Mouse (Mus musculus): ENCODE measurements at regions not wholly inside any gene's neighbourhood (a gene's known extent, or its start where the extent isn't known, plus 50 kb on each side); places are given as distances from the start of the nearest gene placed in this dataset.

- 89% methylated on average over 2 of the region's 2 CpGs for WGBS
- H3K4me3 ChIP-seq, result no peak overlapping the region
- no peaks in the 10 kb centered on the region for H3K27me3 ChIP-seq (ENCODE audit: insufficient read depth, poor library complexity, severe bottlenecking)
- H3K4me1 ChIP-seq, result no peaks in the 10 kb centered on the region
- H3K36me3 ChIP-seq, result no peaks in the 10 kb centered on the region
- H3K27ac ChIP-seq, result no peak overlapping the region
- H3K9me3 ChIP-seq, result no peaks in the 10 kb centered on the region
- no peak for DNase-seq (ENCODE audit: low spot score)
Observed at GRCm38 (mm10) chr1:83869046-83869445, 461.0 kb upstream of the Sphkap start.

- H3K27me3 ChIP-seq (ENCODE audit: insufficient read depth, poor library complexity, severe bottlenecking), result no peaks in the 10 kb centered on the region
- H3K4me1 ChIP-seq, result no peaks in the 10 kb centered on the region
- 66% methylated on average over 1 of the region's 1 CpGs for WGBS
- no peaks in the 10 kb centered on the region for H3K9me3 ChIP-seq
- no peaks in the 10 kb centered on the region for H3K36me3 ChIP-seq
- no peak for DNase-seq (ENCODE audit: low spot score)
- no peak overlapping the region for H3K4me3 ChIP-seq
- no peak overlapping the region for H3K27ac ChIP-seq
Observed at GRCm38 (mm10) chr1:83862541-83862940, 454.5 kb upstream of the Sphkap start.

GRCm38 (mm10) chr1:83862128-83862527 lies 454.1 kb upstream of the Sphkap start:
- 56% methylated on average over 3 of the region's 3 CpGs for WGBS
- no peaks in the 10 kb centered on the region for H3K9me3 ChIP-seq

GRCm38 (mm10) chr1:83859732-83860424 lies 451.9 kb upstream of the Sphkap start:
- no peaks in the 10 kb centered on the region for H3K9me3 ChIP-seq
- H3K4me3 ChIP-seq, result no peak overlapping the region
- WGBS, result 78% methylated on average over 3 of the region's 3 CpGs
- H3K36me3 ChIP-seq, result no peaks in the 10 kb centered on the region
- H3K27me3 ChIP-seq (ENCODE audit: insufficient read depth, poor library complexity, severe bottlenecking), result no peaks in the 10 kb centered on the region
- H3K4me1 ChIP-seq, result no peaks in the 10 kb centered on the region
- no peak overlapping the region for H3K27ac ChIP-seq
- no peak for DNase-seq (ENCODE audit: low spot score)

More at GRCm38 (mm10) chr1:83862128-83862527, 454.1 kb upstream of the Sphkap start:
- no peaks in the 10 kb centered on the region for H3K27me3 ChIP-seq (ENCODE audit: insufficient read depth, poor library complexity, severe bottlenecking)
- DNase-seq (ENCODE audit: low spot score), result no peak
- H3K27ac ChIP-seq, result no peak overlapping the region
- no peak overlapping the region for H3K4me3 ChIP-seq
- no peaks in the 10 kb centered on the region for H3K4me1 ChIP-seq
- H3K36me3 ChIP-seq, result no peaks in the 10 kb centered on the region

- no peak overlapping the region for H3K4me3 ChIP-seq
- no peak for DNase-seq (ENCODE audit: low spot score)
- WGBS, result 89% methylated on average over 5 of the region's 5 CpGs
Observed at GRCm38 (mm10) chr1:83853996-83854395, 446.0 kb upstream of the Sphkap start.

GRCm38 (mm10) chr1:83851081-83851480 lies 443.1 kb upstream of the Sphkap start:
- no peaks in the 10 kb centered on the region for H3K4me1 ChIP-seq
- DNase-seq (ENCODE audit: low spot score), result no peak

More at GRCm38 (mm10) chr1:83853996-83854395, 446.0 kb upstream of the Sphkap start:
- Histone ChIP-seq H3K9me3 (no peaks in the 10 kb centered on the region), H3K27me3 (ENCODE audit: insufficient read depth, poor library complexity, severe bottlenecking) (no peaks in the 10 kb centered on the region), H3K36me3 (no peaks in the 10 kb centered on the region), H3K27ac (no peak overlapping the region), H3K4me1 (no peaks in the 10 kb centered on the region)

GRCm38 (mm10) chr1:83848414-83848813 lies 440.4 kb upstream of the Sphkap start:
- H3K4me1 ChIP-seq, result no peaks in the 10 kb centered on the region
- H3K4me3 ChIP-seq, result no peak overlapping the region
- H3K36me3 ChIP-seq, result no peaks in the 10 kb centered on the region
- DNase-seq (ENCODE audit: low spot score), result no peak
- 79% methylated on average over 2 of the region's 2 CpGs for WGBS
- no peaks in the 10 kb centered on the region for H3K9me3 ChIP-seq
- no peak overlapping the region for H3K27ac ChIP-seq
- no peaks in the 10 kb centered on the region for H3K27me3 ChIP-seq (ENCODE audit: insufficient read depth, poor library complexity, severe bottlenecking)

More at GRCm38 (mm10) chr1:83851081-83851480, 443.1 kb upstream of the Sphkap start:
- H3K27ac ChIP-seq, result no peak overlapping the region
- no peak overlapping the region for H3K4me3 ChIP-seq
- H3K9me3 ChIP-seq, result no peaks in the 10 kb centered on the region
- no peaks in the 10 kb centered on the region for H3K36me3 ChIP-seq
- no peaks in the 10 kb centered on the region for H3K27me3 ChIP-seq (ENCODE audit: insufficient read depth, poor library complexity, severe bottlenecking)
- WGBS, result 86% methylated on average over 6 of the region's 6 CpGs

GRCm38 (mm10) chr1:83847992-83848391 lies 440.0 kb upstream of the Sphkap start:
- DNase-seq (ENCODE audit: low spot score), result no peak
- H3K9me3 ChIP-seq, result no peaks in the 10 kb centered on the region
- no peaks in the 10 kb centered on the region for H3K4me1 ChIP-seq
- no peaks in the 10 kb centered on the region for H3K27me3 ChIP-seq (ENCODE audit: insufficient read depth, poor library complexity, severe bottlenecking)
- no peaks in the 10 kb centered on the region for H3K36me3 ChIP-seq
- 69% methylated on average over 5 of the region's 5 CpGs for WGBS
- H3K4me3 ChIP-seq, result no peak overlapping the region
- no peak overlapping the region for H3K27ac ChIP-seq

- WGBS, result 69% methylated on average over 4 of the region's 4 CpGs
- H3K9me3 ChIP-seq, result no peaks in the 10 kb centered on the region
- DNase-seq (ENCODE audit: low spot score), result no peak
- H3K27ac ChIP-seq, result no peak overlapping the region
- no peaks in the 10 kb centered on the region for H3K36me3 ChIP-seq
- no peaks in the 10 kb centered on the region for H3K4me1 ChIP-seq
- H3K27me3 ChIP-seq (ENCODE audit: insufficient read depth, poor library complexity, severe bottlenecking), result no peaks in the 10 kb centered on the region
- H3K4me3 ChIP-seq, result no peak overlapping the region
Observed at GRCm38 (mm10) chr1:83844827-83845379, 436.9 kb upstream of the Sphkap start.

GRCm38 (mm10) chr1:83835965-83836364 lies 428.0 kb upstream of the Sphkap start:
- no peaks in the 10 kb centered on the region for H3K9me3 ChIP-seq
- WGBS, result 91% methylated on average over 6 of the region's 6 CpGs
- no peaks in the 10 kb centered on the region for H3K36me3 ChIP-seq
- H3K4me1 ChIP-seq, result no peaks in the 10 kb centered on the region
- H3K27me3 ChIP-seq (ENCODE audit: insufficient read depth, poor library complexity, severe bottlenecking), result no peaks in the 10 kb centered on the region
- no peak for DNase-seq (ENCODE audit: low spot score)
- H3K27ac ChIP-seq, result no peak overlapping the region
- H3K4me3 ChIP-seq, result no peak overlapping the region

- Histone ChIP-seq H3K4me1 (no peaks in the 10 kb centered on the region), H3K27ac (no peak overlapping the region), H3K27me3 (ENCODE audit: insufficient read depth, poor library complexity, severe bottlenecking) (no peaks in the 10 kb centered on the region), H3K4me3 (no peak overlapping the region), H3K9me3 (no peaks in the 10 kb centered on the region), H3K36me3 (no peaks in the 10 kb centered on the region)
- DNase-seq (ENCODE audit: low spot score), result no peak
- 74% methylated on average over 3 of the region's 3 CpGs for WGBS
Observed at GRCm38 (mm10) chr1:83832946-83833345, 424.9 kb upstream of the Sphkap start.

- Histone ChIP-seq H3K4me1 (no peaks in the 10 kb centered on the region), H3K36me3 (no peaks in the 10 kb centered on the region), H3K27ac (no peak overlapping the region), H3K9me3 (no peaks in the 10 kb centered on the region), H3K4me3 (no peak overlapping the region), H3K27me3 (ENCODE audit: insufficient read depth, poor library complexity, severe bottlenecking) (no peaks in the 10 kb centered on the region)
- WGBS, result 86% methylated on average over 3 of the region's 3 CpGs
- no peak for DNase-seq (ENCODE audit: low spot score)
Observed at GRCm38 (mm10) chr1:83831900-83832535, 424.0 kb upstream of the Sphkap start.

- Histone ChIP-seq H3K4me3 (no peak overlapping the region), H3K9me3 (no peaks in the 10 kb centered on the region), H3K27ac (no peak overlapping the region), H3K4me1 (no peaks in the 10 kb centered on the region), H3K27me3 (ENCODE audit: insufficient read depth, poor library complexity, severe bottlenecking) (no peaks in the 10 kb centered on the region), H3K36me3 (no peaks in the 10 kb centered on the region)
- 77% methylated on average over 6 of the region's 6 CpGs for WGBS
- DNase-seq (ENCODE audit: low spot score), result no peak
Observed at GRCm38 (mm10) chr1:83830025-83830645, 422.1 kb upstream of the Sphkap start.
